Mouse (Mus musculus) bone marrow macrophage, adult 2 months (primary cell): ENCODE measurements around the gene Gemin4. TPM values are rescaled to one million over a fixed set of nuclear protein-coding genes. Genes with fewer than 3 reads are reported as not detected.
"Not testable (repeated sequence)": the region's sequence is repeated elsewhere in the genome, so short reads cannot be mapped to it uniquely, and the experiment has no call there.

ENCODE experiments used
- H3K27ac ChIP-seq: 2 replicates; pipeline ENCODE4 v1.5.1; 2012; ENCODE audit warnings: low read depth, low read length; ENCODE audit not compliant: insufficient read depth
- H3K4me1 ChIP-seq: 2 replicates; pipeline ENCODE4 v1.6.1; 2012; ENCODE audit warnings: low read length; ENCODE audit not compliant: control insufficient read depth, insufficient read depth
- H3K4me3 ChIP-seq: 2 replicates; pipeline ENCODE4 v1.5.1; 2012; ENCODE audit warnings: mild to moderate bottlenecking, low read length, moderate library complexity; ENCODE audit not compliant: insufficient read depth
- CTCF ChIP-seq: IDR thresholded peaks from 2 replicates; pipeline ENCODE4 v1.5.1; 2012; ENCODE audit warnings: low read depth, mild to moderate bottlenecking, low read length, moderate library complexity
- POLR2A ChIP-seq: IDR thresholded peaks from 2 replicates; pipeline ENCODE4 v1.6.1; 2012; ENCODE audit warnings: mild to moderate bottlenecking, low read depth, low read length, borderline replicate concordance
- polyA plus RNA-seq: library from polyadenylated mRNA; stranded (reverse); fragments of >200 nt; gene quantifications from 2 replicates; pipeline ENCODE4 v1.2.4, GENCODE M21; 2012; ENCODE audit not compliant: missing spikeins, insufficient read depth, insufficient read length

Gene Gemin4
- polyA plus RNA-seq, 1 experiment, result 3.2 TPM

DNA sequence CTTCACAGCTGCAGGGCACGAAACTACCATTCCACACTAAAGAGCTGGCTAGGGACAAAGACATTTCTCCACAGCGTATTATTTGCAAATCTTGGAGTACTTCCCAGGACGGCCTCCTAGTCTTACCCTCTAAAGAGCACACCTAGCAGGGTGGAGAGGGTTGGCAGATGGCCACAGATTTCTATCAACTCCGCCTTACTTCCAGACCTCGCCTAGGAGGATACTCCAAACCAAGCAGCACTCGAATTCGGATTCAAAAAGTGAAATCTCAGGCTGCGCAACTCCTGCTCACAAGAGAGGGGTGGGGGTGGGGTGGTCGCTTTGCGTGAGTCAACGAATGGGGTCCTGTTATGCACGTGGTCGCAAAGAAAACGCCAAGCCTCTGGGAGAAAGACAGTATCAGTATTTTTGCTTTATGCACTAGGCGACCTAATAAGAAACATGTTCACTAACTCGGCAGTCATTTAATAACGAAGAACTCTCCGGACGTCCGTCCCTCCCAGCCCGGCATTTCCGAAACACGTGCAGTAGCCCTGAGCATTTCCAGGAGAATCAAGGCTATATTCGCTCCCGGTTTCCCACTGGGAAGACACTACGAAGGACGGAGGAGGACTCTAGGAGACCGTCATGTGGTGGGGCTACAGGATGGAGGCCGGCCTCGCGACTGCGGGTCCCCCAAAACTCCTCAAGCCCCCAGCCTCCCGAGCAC is 629 bp downstream of the Gemin4 start:
- Histone ChIP-seq H3K4me3 (peak overlapping the region; percentile 84), H3K27ac (peak overlapping the region; percentile 5; the same call in 1 of the 2 replicates), H3K4me1 (peaks cover 14% of the 10 kb centered on the region)
- no peak for TF ChIP-seq CTCF
- no peak for TF ChIP-seq POLR2A

GRCm38 (mm10) chr11:76216049-76216540 is 1.4 kb downstream of the Gemin4 start:
- TF ChIP-seq CTCF (no peak), POLR2A (no peak)
- Histone ChIP-seq H3K27ac (0 out of 2 replicates have a peak overlapping the region, but pooled peaks have one; percentile 8), H3K4me3 (peak overlapping the region; percentile 84), H3K4me1 (peaks cover 14% of the 10 kb centered on the region)

DNA sequence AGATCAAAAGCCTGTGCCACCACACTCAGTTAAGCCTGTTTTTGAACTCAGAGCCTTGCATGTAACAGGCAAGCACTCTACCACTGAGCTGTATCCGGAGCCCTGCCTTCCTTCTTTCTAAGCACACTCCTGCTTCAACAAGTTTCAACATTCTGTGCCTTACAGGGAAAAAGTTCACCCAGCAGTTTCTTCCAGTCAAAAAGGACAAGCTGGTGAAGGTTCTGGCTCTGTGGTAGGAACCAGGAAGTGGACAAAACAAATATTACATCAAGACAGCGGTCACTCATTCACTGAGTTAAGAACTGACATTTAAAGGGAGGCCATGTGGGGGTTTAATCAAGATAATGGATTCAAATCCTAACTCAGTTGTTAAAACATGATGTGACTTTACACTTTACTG is 2.5 kb downstream of the Gemin4 start:
- Histone ChIP-seq H3K4me1 (peaks cover 14% of the 10 kb centered on the region), H3K4me3 (no peak overlapping the region), H3K27ac (0 out of 2 replicates have a peak overlapping the region, but pooled peaks have one; percentile 9)
- no peak for TF ChIP-seq POLR2A
- no peak for TF ChIP-seq CTCF

- Histone ChIP-seq H3K27ac (no peak overlapping the region), H3K4me1 (peaks cover 14% of the 10 kb centered on the region), H3K4me3 (no peak overlapping the region)
- TF ChIP-seq POLR2A (no peak), CTCF (no peak)
These were observed 3.6 kb downstream of the Gemin4 start for GRCm38 (mm10) chr11:76213841-76214240.

- H3K4me3 ChIP-seq, H3K27ac ChIP-seq: not testable (repeated sequence)
- peaks cover 14% of the 10 kb centered on the region for H3K4me1 ChIP-seq
These were observed 5.9 kb downstream of the Gemin4 start for GRCm38 (mm10) chr11:76211595-76211994.

DNA sequence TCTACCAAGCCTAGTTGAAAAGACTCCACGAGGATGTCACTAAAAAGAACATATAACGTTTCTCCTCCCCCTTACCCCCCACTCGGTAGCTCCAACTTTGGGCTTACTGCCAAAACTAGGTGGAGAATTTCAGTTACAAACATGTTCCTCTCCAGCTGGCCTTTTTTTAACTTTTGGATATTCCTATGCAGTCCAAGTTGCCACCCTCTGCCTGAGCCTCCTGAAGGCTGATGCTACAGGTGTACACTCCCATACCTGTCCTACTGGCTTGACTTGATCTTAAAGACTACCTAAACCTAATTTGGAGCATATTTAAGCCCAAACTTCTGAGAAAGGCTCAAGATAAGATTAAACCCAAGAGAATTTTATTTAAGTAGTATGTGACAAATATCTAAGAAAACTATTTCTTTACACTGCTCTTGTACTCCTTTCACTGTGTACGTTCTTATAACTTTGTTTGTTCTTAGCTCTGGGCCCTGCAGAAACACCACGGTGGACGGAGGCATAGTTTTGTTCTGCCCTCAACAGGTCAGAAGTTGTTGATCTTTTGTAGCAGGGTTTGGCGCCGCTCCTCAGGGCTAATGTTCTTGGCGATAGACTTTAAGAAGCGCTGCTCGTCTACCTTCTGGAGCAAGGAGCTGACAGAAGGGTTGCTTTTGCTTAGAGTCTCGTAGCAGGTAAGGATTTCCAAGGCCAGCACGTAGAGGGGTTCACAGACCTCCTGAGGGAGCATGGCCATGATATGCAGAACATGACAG is 7.1 kb downstream of the Gemin4 start:
- TF ChIP-seq CTCF (no peak), POLR2A (no peak)
- H3K4me1 ChIP-seq, result peaks cover 7% of the 10 kb centered on the region

DNA sequence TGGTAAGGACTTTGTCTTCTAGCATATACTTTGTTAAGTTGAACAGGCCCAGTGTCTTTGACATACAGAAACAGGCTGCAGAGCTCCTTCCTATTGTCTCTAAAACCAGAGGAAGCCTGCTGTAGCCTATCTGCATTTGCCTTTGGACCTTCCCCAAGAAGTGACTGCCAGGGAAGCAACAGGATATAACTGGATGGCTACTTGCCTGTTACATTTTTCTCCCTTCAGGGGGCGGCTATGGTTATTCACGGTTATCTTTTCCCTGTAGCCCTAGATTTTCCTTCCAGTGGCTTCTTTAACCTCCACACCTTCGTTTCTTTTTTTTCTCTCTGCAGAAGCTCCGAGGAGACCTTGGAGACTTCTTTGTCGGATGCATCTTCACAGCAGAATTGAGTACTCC is 10.7 kb downstream of the Gemin4 start:
- Histone ChIP-seq H3K27ac (no peak overlapping the region), H3K4me3 (no peak overlapping the region), H3K4me1 (no peaks in the 10 kb centered on the region)
- TF ChIP-seq CTCF, result no peak
- no peak for TF ChIP-seq POLR2A

More for the DNA sequence above, 7.1 kb downstream of the Gemin4 start:
- Histone ChIP-seq H3K4me3 (no peak overlapping the region), H3K27ac (no peak overlapping the region)

DNA sequence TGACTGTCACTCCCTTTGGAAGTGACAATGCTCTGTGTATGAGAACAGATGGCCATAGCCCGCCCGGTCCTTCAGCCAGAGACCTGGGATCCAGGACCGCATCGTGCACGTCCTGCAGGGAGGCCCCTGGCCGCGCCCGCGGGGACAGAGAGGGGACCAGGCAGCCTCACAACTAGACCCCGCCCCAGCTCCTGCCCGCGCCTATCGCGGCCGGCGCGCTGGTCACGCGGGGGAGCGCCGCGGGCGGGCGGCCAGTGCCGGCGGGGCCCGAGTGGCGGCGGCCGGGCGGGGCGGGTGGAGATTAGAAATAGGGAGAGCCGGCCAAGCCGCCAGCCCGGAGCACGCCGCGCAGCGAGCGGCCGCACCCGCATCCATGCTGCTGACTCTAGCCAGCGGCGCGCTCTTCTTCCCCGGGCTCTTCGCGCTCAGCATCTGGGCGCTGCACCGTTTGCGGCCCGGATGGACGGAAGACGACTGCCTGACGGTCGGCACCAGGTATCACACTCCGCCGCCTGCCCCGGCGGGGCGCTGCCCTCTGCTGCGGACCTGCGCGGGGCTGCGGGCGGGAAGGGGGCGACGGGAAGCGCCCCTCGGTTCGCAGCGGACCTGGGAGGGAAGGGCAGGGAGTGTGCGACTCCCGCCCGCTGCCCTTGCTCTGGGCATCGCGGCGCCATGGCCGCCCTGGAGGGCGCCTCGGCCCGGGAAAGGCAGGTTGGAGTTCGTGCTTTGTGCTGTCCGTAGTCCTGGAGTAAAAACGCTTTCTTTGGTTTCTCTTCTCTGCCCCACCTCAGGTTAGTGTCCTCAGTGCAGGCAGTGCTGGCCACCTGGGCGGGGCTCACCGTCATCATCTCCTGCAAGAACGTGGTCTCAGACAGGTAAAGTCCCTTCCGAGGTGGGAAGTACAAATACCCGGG is 15.4 kb downstream of the Gemin4 start:
- no peaks in the 10 kb centered on the region for H3K4me1 ChIP-seq
- peak overlapping the region; percentile 77 for H3K4me3 ChIP-seq
- TF ChIP-seq CTCF (no peak), POLR2A (no peak)
- H3K27ac ChIP-seq, result no peak overlapping the region

DNA sequence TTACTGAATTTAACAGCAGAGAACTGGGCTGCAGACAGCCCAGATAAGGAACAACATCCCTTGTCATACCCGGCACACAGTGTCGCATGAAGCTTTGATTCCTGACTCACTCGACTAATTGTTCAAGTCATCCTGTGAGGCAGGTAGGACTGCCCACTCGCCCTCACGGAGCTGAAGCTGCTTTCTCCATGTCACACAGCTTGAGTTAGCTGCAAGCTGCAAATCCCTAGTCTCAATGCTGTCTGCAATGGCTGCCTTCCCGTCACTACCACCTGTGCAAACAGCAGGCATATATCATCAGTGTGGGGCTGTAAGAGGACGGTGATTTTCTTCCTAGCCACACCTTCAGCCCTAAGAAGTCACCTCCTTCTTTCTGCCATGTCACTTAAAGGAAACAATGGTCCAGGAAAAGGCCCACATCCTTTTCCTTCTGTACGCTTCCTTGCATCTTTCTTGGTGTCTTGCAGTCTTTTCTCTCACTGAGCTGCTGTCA is 20.4 kb downstream of the Gemin4 start:
- Histone ChIP-seq H3K4me3 (no peak overlapping the region), H3K27ac (no peak overlapping the region), H3K4me1 (no peaks in the 10 kb centered on the region)
- TF ChIP-seq POLR2A, result no peak
- TF ChIP-seq CTCF, result no peak
